Mouse (Mus musculus) ovary, adult 18-20 months (tissue): Measurements from ENCODE around the gene Slc44a4.
A peak's percentile ranks its signal among the peaks of the same experiment; 100 is the strongest.
"Not testable (repeated sequence)": the region's sequence is repeated elsewhere in the genome, so short reads cannot be mapped to it uniquely, and the experiment has no call there.

Experiments
- DNase-seq: peaks from one replicate; pipeline ENCODE4 v3.0.0; 2022; ENCODE audit warnings: low spot score, mixed read lengths

Gene Slc44a4

DNA sequence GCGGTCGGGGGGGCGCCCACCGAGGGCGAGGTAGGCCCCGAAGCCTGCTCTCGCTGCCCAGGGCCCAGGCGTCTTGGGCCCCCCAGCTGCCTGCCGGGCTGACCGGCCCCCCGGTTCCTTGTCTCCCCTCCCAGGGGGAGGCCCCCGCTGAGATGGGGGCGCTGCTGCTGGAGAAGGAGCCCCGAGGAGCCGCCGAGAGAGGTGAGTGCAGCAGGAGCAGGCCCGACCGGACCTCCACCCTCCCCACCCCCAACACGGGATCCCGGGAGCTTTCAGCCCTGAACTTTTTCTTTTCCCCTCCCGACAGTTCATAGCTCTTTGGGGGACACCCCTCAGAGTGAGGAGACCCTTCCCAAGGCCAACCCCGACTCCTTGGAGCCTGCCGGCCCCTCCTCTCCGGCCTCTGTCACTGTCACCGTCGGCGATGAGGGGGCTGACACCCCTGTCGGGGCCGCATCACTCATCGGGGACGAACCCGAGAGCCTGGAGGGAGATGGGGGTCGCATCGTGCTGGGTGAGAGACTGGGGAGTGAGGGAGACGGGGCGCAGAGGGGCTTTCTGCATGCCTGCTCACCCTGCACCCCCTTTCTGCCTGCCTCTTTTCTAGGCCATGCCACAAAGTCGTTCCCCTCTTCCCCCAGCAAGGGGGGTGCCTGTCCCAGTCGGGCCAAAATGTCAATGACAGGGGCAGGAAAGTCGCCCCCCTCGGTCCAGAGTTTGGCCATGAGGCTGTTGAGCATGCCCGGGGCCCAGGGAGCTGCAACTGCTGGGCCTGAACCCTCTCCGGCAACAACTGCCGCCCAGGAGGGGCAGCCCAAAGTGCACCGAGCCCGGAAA, 15.0 kb upstream of the Slc44a4 start:
- DNase-seq, result no peak

DNA sequence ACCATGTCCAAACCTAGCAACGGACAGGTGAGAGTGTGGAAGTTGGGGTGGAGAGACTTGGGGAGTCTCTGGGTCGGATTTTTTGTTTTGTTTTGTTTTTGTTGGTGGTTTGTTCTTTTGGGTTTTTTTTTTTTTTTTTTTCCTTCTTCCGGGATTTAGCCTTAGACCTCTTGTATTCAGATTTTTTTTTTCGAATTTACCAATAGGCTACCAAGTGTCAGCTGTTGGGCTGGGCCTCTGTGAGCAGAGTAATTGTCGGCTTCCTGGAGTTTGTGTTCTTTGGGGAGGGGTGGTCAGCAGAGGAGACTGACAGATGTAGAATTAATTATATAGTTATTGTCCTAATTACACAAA, 14.4 kb upstream of the Slc44a4 start:
- DNase-seq, result no peak

DNA sequence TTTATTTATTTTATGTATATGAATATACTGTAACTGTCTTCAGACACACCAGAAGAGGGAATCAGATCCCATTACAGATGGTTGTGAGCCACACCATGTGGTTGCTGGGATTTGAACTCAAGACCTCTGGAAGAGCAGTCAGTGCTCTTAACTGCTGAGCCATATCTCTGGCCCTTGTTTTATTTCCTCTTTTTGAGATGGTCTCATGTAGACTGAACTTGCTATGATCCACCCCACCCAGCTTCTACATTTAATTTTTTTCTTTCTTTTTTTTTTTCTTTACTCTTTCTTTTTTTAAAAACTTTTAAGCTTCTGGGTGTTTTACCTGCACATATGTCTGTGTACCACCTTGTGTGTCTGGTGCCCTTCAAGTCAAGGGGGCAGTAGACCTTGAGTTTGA, 13.4 kb upstream of the Slc44a4 start:
- not testable (repeated sequence) for DNase-seq

GRCm38 (mm10) chr17:34901948-34902347, 12.3 kb upstream of the Slc44a4 start:
- not testable (repeated sequence) for DNase-seq

- DNase-seq, result no peak
These were observed 11.4 kb upstream of the Slc44a4 start for GRCm38 (mm10) chr17:34902895-34903294.

DNA sequence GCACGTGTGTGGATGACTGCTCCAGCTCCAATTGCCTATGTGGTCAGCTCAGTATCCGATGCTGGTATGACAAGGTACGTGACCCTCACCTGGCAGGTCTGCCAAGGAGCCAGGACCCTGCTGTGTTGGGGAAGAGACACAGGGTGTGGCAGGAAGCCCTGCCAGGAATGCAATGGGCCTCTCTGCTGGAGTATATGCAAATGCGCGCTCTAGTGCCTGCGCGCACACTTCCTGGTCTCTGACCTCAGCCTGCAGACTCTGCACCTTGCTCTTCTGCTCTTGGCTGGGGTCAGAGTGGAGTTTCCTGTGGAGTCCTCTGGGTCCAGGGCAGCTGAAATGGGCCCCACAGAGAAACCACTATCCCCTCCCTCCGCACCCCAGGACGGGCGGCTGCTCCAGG, 3.3 kb upstream of the Slc44a4 start:
- DNase-seq, result no peak

DNA sequence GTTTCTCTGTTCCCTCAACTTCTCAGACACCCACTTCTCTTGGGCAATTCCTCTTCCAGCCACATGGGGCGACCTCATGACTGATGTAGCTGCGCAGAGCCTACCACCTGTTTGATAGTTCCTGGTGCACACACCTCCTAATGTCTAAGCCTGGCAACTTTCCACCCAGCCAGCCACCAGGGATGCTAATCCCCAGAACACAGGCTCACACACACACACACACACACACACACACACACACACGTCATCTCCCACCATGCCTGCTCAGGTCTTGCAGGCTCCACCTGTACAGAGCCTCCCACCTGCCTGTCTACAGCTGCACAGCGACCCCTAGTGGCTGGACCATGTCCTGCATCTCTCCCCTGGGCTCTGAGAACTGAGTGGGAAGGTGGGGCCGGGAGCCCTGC, 2.3 kb upstream of the Slc44a4 start:
- DNase-seq, result no peak

- DNase-seq, result no peak
These were observed 1.2 kb downstream of the Slc44a4 start for GRCm38 (mm10) chr17:34915410-34915831.

GRCm38 (mm10) chr17:34916316-34916715, 2.0 kb downstream of the Slc44a4 start:
- no peak for DNase-seq

DNA sequence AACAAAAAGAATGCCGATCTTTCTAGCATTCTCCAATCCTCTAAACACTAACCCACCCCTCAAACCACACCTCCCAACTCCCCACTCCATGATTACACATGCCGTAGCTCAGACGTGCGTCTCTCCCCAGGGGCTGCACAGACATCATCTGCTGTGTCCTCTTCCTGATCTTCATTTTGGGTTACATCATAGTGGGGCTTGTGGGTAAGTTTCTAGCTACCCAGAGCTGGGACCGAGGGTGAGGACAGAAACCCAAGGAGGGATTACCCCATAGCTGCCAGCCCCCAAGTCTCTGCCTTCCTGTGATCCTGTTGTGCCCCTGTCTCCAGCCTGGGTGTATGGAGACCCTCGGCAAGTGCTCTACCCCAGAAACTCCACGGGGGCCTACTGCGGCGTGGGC, 2.9 kb downstream of the Slc44a4 start:
- no peak for DNase-seq

- DNase-seq, result no peak
These were observed 8.7 kb downstream of the Slc44a4 start for GRCm38 (mm10) chr17:34922939-34923338.

- no peak for DNase-seq
These were observed 10.0 kb downstream of the Slc44a4 start for GRCm38 (mm10) chr17:34924258-34924657.

DNA sequence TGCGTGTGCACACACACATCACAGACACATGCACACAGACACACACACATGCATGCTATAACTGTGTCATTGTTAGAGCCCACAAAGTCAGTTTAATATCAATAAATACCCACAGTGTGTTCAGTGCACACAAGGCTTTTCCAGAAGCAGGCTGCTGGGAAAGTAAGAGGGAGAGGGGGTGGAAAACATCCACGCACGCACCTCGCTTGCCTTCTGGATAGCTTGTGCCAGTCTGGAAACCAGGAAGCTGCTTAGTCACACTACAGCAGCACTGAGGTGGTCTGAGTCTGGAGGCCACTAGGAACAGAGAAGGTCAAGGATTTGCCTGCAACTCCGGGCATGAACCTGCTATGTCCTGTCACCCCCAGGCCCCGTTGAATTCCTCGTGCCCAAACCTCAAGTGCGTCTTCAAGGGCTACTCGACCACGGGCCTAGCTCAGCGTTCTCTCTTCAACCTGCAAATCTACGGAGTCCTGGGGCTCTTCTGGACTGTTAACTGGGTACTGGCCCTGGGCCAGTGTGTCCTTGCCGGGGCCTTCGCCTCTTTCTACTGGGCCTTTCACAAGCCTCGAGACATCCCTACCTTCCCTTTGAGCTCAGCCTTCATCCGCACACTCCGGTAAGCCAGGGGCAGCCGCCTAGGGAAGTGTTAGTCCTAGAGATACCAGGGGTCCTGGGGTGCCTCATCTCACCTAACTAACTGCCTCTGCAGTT, 13.2 kb downstream of the Slc44a4 start:
- no peak for DNase-seq

DNA sequence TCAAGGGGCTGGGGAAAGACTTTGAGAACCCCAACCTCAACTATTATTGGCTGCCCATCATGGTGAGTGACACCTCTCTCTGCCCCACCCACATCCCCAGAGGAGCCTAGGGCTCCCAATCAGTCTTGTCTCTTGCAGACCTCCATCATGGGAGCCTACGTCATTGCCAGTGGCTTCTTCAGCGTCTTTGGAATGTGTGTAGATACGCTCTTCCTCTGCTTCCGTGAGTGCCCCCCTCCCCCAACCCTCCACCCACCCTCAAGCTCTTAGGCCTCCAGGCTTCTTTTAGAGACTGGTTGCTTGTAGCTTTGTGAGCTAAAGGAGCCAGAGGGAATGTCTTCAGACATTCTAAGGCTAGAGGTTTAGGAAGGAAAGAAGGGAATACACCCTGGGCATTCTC, 14.6 kb downstream of the Slc44a4 start:
- no peak for DNase-seq

- DNase-seq, result peak; percentile 97
These were observed 16.9 kb downstream of the Slc44a4 start, which contains the start of gene Neu1 for GRCm38 (mm10) chr17:34931061-34931734. TSS of gene Neu1 (plus strand) at chr17:34931253.

- no peak for DNase-seq
These were observed 17.5 kb downstream of the Slc44a4 start for GRCm38 (mm10) chr17:34931735-34932098.

DNA sequence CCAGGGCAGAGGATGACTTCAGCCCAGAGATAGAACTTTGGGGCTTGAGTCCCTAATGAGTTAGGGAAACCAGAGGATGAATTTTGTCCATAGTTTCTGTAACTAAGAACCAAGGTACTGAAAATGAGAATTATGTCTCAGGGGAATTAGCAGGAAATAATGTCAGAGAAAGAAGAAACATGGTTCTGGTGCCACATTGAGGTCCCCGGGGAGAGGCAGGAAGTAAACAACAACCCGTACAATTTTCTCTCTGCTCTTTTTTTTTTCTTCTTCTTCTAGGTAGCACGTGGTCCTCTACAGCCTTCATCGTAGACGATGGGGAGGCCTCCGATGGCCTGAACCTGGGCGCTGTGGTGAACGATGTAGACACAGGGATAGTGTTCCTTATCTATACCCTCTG, 18.0 kb downstream of the Slc44a4 start:
- no peak for DNase-seq

GRCm38 (mm10) chr17:34934031-34934430, 19.8 kb downstream of the Slc44a4 start:
- no peak for DNase-seq

DNA sequence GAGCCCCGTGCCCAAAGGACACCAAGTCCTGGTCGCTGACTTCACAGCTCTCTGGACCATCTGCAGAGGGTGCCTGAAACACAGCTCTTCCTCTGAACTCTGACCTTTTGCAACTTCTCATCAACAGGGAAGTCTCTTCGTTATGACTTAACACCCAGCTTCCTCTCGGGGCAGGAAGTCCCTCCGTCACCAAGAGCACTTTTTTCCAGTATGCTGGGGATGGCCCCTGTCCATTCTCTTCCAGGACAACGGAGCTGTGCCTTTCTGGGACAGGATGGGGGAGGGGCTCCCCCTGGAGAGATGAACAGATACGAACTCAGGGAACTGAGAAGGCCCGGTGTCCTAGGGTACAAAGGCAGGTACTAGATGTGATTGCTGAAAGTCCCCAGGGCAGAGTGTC, 20.6 kb downstream of the Slc44a4 start:
- no peak for DNase-seq

DNA sequence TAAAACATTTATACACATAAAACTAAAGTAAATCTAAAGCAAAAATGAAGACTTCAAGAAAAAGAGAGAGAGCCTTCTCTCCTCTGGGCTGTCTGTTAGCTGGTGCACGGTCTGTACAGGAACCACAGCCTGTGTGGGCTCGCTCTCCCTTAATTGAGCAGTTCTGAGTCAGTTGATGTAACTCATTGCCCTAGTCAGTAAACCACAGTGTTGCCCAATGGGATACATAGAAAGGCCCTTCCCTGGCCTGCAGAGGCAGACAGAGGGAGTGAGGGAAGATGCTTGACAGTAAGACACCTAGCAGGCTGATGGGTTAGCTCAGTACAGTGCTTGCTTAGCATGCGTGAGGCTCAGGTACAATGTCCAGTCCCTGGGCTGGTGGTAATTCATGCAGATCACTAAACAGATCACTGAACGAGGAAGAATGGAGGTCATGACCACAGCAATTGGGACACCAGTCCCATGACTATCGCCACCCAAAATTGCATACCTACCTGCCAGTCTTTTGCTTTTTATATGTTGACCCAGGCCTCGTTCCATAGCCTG, 23.8 kb downstream of the Slc44a4 start:
- DNase-seq, result no peak

DNA sequence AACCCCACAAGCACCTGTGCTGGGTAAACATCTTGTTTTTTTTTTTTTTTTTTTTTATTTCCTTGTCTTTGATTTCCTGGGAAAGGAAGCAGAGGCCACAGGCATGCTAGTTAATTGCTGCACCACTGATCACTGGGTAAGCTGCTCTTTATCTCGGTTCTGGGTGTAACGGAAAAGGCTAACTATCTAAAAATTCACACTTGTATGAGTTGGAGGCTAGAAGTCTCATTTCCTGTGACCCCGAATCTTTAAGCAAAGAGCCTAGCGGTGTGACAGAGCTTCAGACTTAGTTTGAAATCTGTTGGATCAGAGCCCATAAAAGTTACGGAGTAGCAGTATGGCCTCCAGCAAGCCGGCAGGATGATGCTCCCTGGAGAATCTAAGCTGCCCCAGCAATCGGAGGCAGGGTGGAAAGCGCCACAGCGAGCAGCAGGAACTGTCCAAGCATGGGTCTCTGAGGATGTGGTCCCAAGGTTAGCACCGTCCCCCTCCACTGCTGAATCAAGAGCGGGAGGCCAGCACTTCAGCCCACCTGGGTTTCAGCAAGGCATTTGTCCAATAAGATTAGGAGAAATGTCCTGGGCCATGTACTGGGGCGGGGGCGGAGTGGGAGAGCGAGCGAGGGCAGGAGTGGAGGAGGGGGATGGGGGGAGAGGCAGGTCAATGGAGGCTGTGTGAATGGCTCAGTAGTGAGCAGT, 27.2 kb downstream of the Slc44a4 start:
- no peak for DNase-seq
